Mouse (Mus musculus) G1E (cell line): Measurements from ENCODE around the gene Mknk1. TPM values are rescaled to one million over a fixed set of nuclear protein-coding genes. Genes with fewer than 3 reads are reported as not detected.
A peak's percentile ranks its signal among the peaks of the same experiment; 100 is the strongest.

Experiments
- ATAC-seq: 2 replicates; pipeline ENCODE4 v1.8.0; 2016; ENCODE audit warnings: mild to moderate bottlenecking; ENCODE audit not compliant: insufficient number of reproducible peaks, poor library complexity, low FRiP score, severe bottlenecking; ENCODE audit errors: extremely low read depth
- DNase-seq: peaks from one replicate; pipeline ENCODE4 v3.0.0; 2012; ENCODE audit warnings: low spot score
- H3K27me3 ChIP-seq: 2 replicates; pipeline ENCODE4 v1.6.1; 2012; ENCODE audit warnings: mild to moderate bottlenecking, low read length, inconsistent platforms; ENCODE audit not compliant: insufficient read depth
- H3K36me3 ChIP-seq: replicated peaks from 2 replicates; pipeline ENCODE3; 2012; ENCODE audit warnings: mild to moderate bottlenecking, inconsistent platforms
- H3K4me1 ChIP-seq: 2 replicates; pipeline ENCODE4 v1.6.1; 2012; ENCODE audit warnings: low read depth, low read length, inconsistent platforms, mixed read lengths; ENCODE audit not compliant: insufficient read depth
- H3K4me3 ChIP-seq: 2 replicates; pipeline ENCODE4 v1.5.1; 2012; ENCODE audit warnings: low read depth, mild to moderate bottlenecking, inconsistent platforms, low read length, moderate library complexity, mixed read lengths
- H3K9me3 ChIP-seq: replicated peaks from 2 replicates; pipeline ENCODE4 v1.6.1; 2012; ENCODE audit warnings: inconsistent platforms
- CTCF ChIP-seq: IDR thresholded peaks from 2 replicates; pipeline ENCODE4 v1.5.1; 2012; ENCODE audit warnings: low read depth, low read length, inconsistent platforms, mixed read lengths
- GATA1 ChIP-seq: IDR thresholded peaks from 2 replicates; pipeline ENCODE4 v1.6.1; 2012; ENCODE audit warnings: borderline replicate concordance, low read length, inconsistent platforms, mixed read lengths
- GATA2 ChIP-seq: IDR thresholded peaks from 2 replicates; pipeline ENCODE4 v1.6.1; 2012; ENCODE audit warnings: low read depth, low read length, inconsistent platforms, borderline replicate concordance
- POLR2AphosphoS5 ChIP-seq: IDR thresholded peaks from 2 replicates; pipeline ENCODE4 v1.6.1; 2012; ENCODE audit warnings: low read depth, low read length, inconsistent platforms; ENCODE audit not compliant: insufficient replicate concordance
- TAL1 ChIP-seq: conservative IDR thresholded peaks from 2 replicates; pipeline ENCODE4 v1.6.1; 2012; ENCODE audit warnings: low read depth, low read length, inconsistent platforms, mixed read lengths
- polyA plus RNA-seq: library from polyadenylated mRNA; stranded (reverse); fragments of >175 nt; gene quantifications from 2 replicates; pipeline ENCODE4 v1.2.3, GENCODE M21; 2012
- total RNA-seq, 2 experiments: library from RNA; stranded (forward) in 1 of 2; stranded (reverse) in 1 of 2; fragments of 200-1000 nt in 1 of 2; fragments of >200 nt in 1 of 2; fragmentation: Nextera tagmentation in 1 of 2; gene quantifications; 2 replicates each; pipeline ENCODE4 v1.2.3; 2014 to 2017

The Mknk1 gene
- total RNA-seq (2014; fragmentation: Nextera tagmentation) (78.5 and 86.9 TPM in 2 replicates), total RNA-seq (2017) (78.7 and 111 TPM in 2 replicates), polyA plus RNA-seq (34.9 and 39.8 TPM in 2 replicates)

DNA sequence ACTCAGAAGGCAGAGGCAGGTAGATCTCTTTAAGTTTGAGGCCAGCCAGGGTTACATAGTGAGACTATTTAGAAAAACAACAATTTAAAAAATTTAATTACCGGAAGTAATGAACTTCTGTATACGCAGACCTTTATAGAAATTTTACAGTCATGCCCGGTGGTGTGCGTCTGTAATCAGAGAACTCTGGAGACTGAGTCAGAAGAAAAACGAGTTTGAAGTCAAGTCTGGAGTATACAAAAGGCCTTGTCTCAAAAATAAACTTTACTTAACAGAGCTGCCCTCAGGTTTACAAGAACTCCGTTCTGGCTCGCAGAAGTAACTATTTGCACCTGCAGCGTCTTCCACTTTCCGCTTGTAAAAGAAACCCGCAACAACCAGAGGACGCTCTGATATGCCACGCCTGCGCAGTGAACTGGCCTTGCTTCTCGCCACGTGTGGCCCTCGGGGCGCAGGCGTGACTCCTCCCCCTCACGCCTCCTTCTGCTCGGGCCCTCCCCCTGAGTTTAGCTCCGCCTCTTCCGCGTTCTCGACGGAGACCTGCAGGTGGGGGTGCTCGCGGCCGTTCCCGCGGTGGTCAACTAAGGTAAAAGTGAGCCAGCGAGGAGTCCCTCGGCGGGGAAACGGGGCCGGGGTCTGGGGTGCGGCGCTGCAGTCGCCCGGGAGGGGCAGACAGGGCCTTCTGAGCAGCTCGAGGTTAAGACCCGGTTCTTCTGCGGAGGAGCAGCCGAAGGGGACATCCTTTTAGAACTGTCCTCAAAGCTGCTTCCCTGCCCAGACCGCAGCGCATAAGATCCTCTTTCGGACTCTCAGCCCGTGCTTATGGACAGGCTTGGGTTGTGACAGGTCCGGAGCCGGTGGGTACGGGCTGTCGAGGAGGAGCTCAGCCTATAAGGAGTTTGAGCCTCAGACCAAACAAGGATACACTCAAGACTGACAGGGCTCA, at the start of gene Mknk1:
Mknk1 (plus strand) TSS at position 503 of the 946 bp plus-strand sequence.
- Histone ChIP-seq H3K4me1 (peaks cover 46% of the 10 kb centered on the region), H3K4me3 (peak within 1 kb of the TSS; percentile 86), H3K27me3 (no peaks in the 10 kb centered on the region), H3K9me3 (no peaks in the 10 kb centered on the region), H3K36me3 (peaks cover 61% of the 10 kb centered on the region)
- DNase-seq: peak; percentile 65
- no peak for TF ChIP-seq POLR2AphosphoS5
- TF ChIP-seq TAL1: no peak
- TF ChIP-seq CTCF: no peak
- no peak for TF ChIP-seq GATA1
- TF ChIP-seq GATA2: no peak
- peak; percentile 95 for ATAC-seq

DNA sequence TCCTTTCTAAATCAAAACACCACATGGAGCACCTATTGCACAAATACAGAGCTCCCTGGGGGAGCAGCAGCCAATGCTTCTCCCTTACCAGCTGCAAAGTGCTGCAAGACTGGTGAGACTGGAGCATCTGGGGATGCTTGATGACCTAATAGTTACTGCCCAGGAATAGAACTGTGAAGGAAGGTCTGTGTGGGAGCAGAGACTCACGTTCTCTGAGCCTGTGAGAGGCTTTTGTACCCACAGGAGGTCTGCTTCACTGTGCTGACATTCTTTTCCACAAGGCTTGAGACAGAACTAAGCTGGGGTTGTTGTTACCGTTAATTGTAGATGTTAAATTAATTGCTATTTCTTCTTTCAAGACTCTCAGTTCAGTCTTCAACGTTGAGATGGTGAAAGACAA, 48.1 kb upstream of the Mknk1 start:
- DNase-seq (no peak), ATAC-seq (no peak)
- Histone ChIP-seq H3K4me1 (peaks cover 3% of the 10 kb centered on the region), H3K9me3 (no peaks in the 10 kb centered on the region), H3K4me3 (no peak overlapping the region), H3K36me3 (peaks cover 64% of the 10 kb centered on the region), H3K27me3 (no peaks in the 10 kb centered on the region)
- no peak for TF ChIP-seq GATA1
- no peak for TF ChIP-seq CTCF
- no peak for TF ChIP-seq POLR2AphosphoS5
- no peak for TF ChIP-seq GATA2
- no peak for TF ChIP-seq TAL1

DNA sequence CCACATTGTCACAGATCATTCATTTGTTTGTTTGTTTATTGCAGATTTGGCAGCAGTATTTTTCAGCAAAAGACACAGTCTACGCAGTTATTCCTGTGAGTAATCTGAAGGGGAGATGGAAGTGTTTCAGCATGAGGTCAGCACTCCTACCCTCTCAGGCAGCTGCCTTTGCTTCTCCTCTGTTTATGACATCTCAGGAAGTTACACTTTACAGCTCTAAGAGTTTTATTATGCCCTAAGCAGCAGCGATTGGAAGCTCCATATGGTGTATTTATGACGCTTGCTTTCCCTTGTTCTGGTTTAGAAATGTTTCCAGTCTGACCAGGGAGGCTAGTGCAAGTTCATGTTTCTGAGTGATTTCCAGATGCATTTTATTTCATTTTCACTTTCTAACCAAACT, 43.6 kb upstream of the Mknk1 start:
- DNase-seq (no peak), ATAC-seq (no peak)
- H3K4me3 ChIP-seq: no peak overlapping the region
- H3K9me3 ChIP-seq: no peaks in the 10 kb centered on the region
- 0 out of 2 replicates have a peak, but pooled peaks cover 2% of the 10 kb centered on the region for H3K4me1 ChIP-seq
- TF ChIP-seq GATA2 (no peak), CTCF (no peak), GATA1 (no peak), POLR2AphosphoS5 (no peak), TAL1 (no peak)
- H3K27me3 ChIP-seq: no peaks in the 10 kb centered on the region
- H3K36me3 ChIP-seq: peaks cover 65% of the 10 kb centered on the region

DNA sequence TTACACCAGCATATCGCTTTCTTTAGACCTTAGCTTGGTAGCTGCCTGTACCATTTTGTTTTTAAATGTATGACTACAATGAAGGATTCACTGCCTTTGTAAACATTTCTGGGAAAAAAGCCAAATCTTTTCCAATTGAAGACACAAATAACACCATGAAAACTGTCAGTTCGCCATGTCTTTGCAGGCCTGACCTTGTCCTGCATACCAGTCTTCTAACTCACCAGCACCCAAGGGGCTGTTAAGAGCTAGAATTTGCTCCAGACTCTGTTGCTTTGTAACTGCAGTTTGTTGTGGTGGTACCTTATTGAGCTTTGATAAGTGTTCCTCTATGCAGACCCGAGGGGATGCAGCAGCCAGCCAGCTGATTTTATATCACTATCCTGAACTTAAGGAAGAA, 39.0 kb upstream of the Mknk1 start:
- no peak for DNase-seq
- no peaks in the 10 kb centered on the region for H3K9me3 ChIP-seq
- no peak for ATAC-seq
- no peaks in the 10 kb centered on the region for H3K4me1 ChIP-seq
- TF ChIP-seq CTCF (no peak), GATA1 (no peak)
- no peak overlapping the region for H3K4me3 ChIP-seq
- peaks cover 55% of the 10 kb centered on the region for H3K36me3 ChIP-seq
- H3K27me3 ChIP-seq: 0 out of 2 replicates have a peak, but pooled peaks cover 2% of the 10 kb centered on the region

DNA sequence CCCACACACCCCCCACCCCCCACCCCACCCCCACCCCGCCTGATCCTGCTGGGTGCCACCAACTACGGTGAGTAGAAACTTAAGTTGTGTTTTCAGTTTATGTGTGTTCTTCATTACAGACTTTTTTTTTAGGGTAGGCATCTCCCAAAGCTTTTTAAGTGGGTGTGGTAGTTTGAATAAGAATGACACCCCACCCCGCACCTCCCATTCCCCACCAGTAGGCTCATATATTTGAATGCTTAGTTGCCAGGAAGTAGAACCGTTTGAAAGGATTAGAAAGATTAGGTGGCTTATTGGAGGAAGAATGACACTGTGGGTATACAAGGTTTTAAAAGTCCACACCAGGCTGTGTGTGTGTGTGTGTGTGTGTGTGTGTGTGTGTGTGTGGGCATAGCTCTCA, 26.7 kb upstream of the Mknk1 start:
- ATAC-seq (no peak), DNase-seq (no peak)
- Histone ChIP-seq H3K4me3 (no peak overlapping the region), H3K4me1 (no peaks in the 10 kb centered on the region), H3K36me3 (peaks cover 46% of the 10 kb centered on the region), H3K9me3 (no peaks in the 10 kb centered on the region), H3K27me3 (no peaks in the 10 kb centered on the region)
- no peak for TF ChIP-seq CTCF
- no peak for TF ChIP-seq GATA1
- no peak for TF ChIP-seq GATA2

DNA sequence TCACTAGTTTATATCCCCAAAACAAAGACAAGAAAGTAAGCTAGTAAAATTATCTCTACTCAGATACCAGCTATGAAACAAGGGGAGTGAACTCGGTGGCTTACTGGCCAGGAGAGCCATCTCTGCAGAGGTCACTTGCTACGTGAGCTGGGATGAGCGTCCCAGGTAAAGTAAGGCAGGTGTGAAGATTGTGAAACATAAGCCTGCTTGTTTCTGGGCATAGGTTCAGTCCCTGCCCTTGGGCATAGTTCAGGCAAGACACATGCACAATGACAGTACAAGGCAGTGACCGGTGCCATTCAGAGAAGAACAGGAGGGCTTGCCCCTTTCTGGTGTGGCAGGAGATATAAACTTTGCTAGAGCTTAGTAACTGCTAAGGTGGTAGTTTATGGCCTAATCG, 23.4 kb upstream of the Mknk1 start:
- DNase-seq (no peak), ATAC-seq (no peak)
- TF ChIP-seq TAL1 (no peak), CTCF (no peak), GATA1 (no peak), POLR2AphosphoS5 (no peak), GATA2 (no peak)
- no peaks in the 10 kb centered on the region for H3K9me3 ChIP-seq
- no peak overlapping the region for H3K4me3 ChIP-seq
- H3K27me3 ChIP-seq: peaks cover 2% of the 10 kb centered on the region; the same call in 1 of the 2 replicates
- H3K36me3 ChIP-seq: peaks cover 54% of the 10 kb centered on the region
- H3K4me1 ChIP-seq: peaks cover 3% of the 10 kb centered on the region; the same call in 1 of the 2 replicates
